Mouse (Mus musculus): ENCODE data around the gene Bicral. TPM values are rescaled to one million over a fixed set of nuclear protein-coding genes. Genes with fewer than 3 reads are reported as not detected.
"Not testable (repeated sequence)": the region's sequence is repeated elsewhere in the genome, so short reads cannot be mapped to it uniquely, and the experiment has no call there.

The Bicral gene
- polyA plus RNA-seq, 1 experiment from 2014 or later, result 1.8 TPM

GRCm38 (mm10) chr17:46801761-46802160, 56.5 kb downstream of the Bicral start:
- H3K27me3 ChIP-seq (ENCODE audit: insufficient read depth, low read length), result no peaks in the 10 kb centered on the region
- WGBS (ENCODE audit: insufficient replicate concordance), result 80% methylated on average over 6 of the region's 6 CpGs
- peaks cover 52% of the 10 kb centered on the region for H3K36me3 ChIP-seq (replicated peaks; ENCODE audit: insufficient read depth, low read length)
- ATAC-seq (no peak), DNase-seq (no peak)
- H3K27ac ChIP-seq (ENCODE audit: low read depth), result no peak overlapping the region
- TF ChIP-seq EP300 (IDR thresholded peaks at IDR 0.05; ENCODE audit: low read depth) (no peak), CTCF (IDR thresholded peaks at IDR 0.05; ENCODE audit: low read depth) (no peak)
- H3K4me1 ChIP-seq (ENCODE audit: insufficient read depth), result 0 out of 2 replicates have a peak, but pooled peaks cover 4% of the 10 kb centered on the region
- H3K9ac ChIP-seq (replicated peaks), result no peak overlapping the region
- H3K4me3 ChIP-seq (ENCODE audit: low read depth, low read length), result no peak overlapping the region
- no peaks in the 10 kb centered on the region for H3K9me3 ChIP-seq (ENCODE audit: low read length)
- no peak overlapping the region for H3K4me2 ChIP-seq (ENCODE audit: low read depth, low read length)

DNA sequence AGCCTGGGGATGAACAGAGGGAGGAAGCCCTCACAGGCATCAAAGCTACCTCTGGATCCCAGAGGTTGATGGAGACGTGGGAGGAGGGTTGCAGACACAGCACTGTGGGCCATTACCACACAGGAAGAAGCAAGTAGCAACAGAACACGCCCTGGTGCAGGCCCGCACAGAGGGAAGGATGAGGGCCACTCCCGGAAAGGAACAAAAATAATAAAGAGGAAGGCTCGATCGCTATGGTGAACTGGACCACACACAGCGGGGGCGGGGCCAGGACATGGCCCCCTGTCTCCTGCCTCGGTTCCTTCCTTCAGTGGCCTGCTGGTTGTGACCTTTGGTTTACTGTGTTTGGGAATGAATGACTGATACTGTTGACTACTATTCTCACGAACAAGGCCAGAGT, 58.6 kb downstream of the Bicral start:
- Histone ChIP-seq H3K4me3 (ENCODE audit: low read depth, low read length) (no peak overlapping the region), H3K27me3 (ENCODE audit: insufficient read depth, low read length) (no peaks in the 10 kb centered on the region), H3K9me3 (ENCODE audit: low read length) (no peaks in the 10 kb centered on the region), H3K36me3 (replicated peaks; ENCODE audit: insufficient read depth, low read length) (peaks cover 39% of the 10 kb centered on the region), H3K4me1 (ENCODE audit: insufficient read depth) (0 out of 2 replicates have a peak, but pooled peaks cover 4% of the 10 kb centered on the region), H3K27ac (ENCODE audit: low read depth) (no peak overlapping the region), H3K9ac (replicated peaks) (no peak overlapping the region), H3K4me2 (ENCODE audit: low read depth, low read length) (no peak overlapping the region)
- no peak for DNase-seq
- no peak for ATAC-seq
- TF ChIP-seq CTCF (IDR thresholded peaks at IDR 0.05; ENCODE audit: low read depth) (no peak), EP300 (IDR thresholded peaks at IDR 0.05; ENCODE audit: low read depth) (no peak)
- WGBS (ENCODE audit: insufficient replicate concordance), result 66% methylated on average over 10 of the region's 10 CpGs

GRCm38 (mm10) chr17:46797386-46797785, 60.9 kb downstream of the Bicral start:
- no peak overlapping the region for H3K9ac ChIP-seq (replicated peaks)
- no peak for TF ChIP-seq CTCF (IDR thresholded peaks at IDR 0.05; ENCODE audit: low read depth)
- TF ChIP-seq EP300 (IDR thresholded peaks at IDR 0.05; ENCODE audit: low read depth), result no peak
- H3K36me3 ChIP-seq (replicated peaks; ENCODE audit: insufficient read depth, low read length), result peaks cover 34% of the 10 kb centered on the region
- WGBS (ENCODE audit: insufficient replicate concordance), result 80% methylated on average over 5 of the region's 8 CpGs
- no peak overlapping the region for H3K27ac ChIP-seq (ENCODE audit: low read depth)
- H3K9me3 ChIP-seq (ENCODE audit: low read length), result no peaks in the 10 kb centered on the region
- H3K4me1 ChIP-seq (ENCODE audit: insufficient read depth), result 0 out of 2 replicates have a peak, but pooled peaks cover 4% of the 10 kb centered on the region
- H3K4me3 ChIP-seq (ENCODE audit: low read depth, low read length), result no peak overlapping the region
- ATAC-seq, result no peak
- H3K27me3 ChIP-seq (ENCODE audit: insufficient read depth, low read length), result no peaks in the 10 kb centered on the region
- H3K4me2 ChIP-seq (ENCODE audit: low read depth, low read length), result no peak overlapping the region
- DNase-seq, result no peak

GRCm38 (mm10) chr17:46796743-46797142, 61.5 kb downstream of the Bicral start:
- Histone ChIP-seq H3K9ac (replicated peaks) (no peak overlapping the region), H3K27ac (ENCODE audit: low read depth) (no peak overlapping the region), H3K27me3 (ENCODE audit: insufficient read depth, low read length) (no peaks in the 10 kb centered on the region), H3K4me2 (ENCODE audit: low read depth, low read length) (no peak overlapping the region), H3K4me1 (ENCODE audit: insufficient read depth) (0 out of 2 replicates have a peak, but pooled peaks cover 2% of the 10 kb centered on the region), H3K9me3 (ENCODE audit: low read length) (no peaks in the 10 kb centered on the region), H3K4me3 (ENCODE audit: low read depth, low read length) (no peak overlapping the region), H3K36me3 (replicated peaks; ENCODE audit: insufficient read depth, low read length) (peaks cover 34% of the 10 kb centered on the region)
- no peak for ATAC-seq
- TF ChIP-seq CTCF (IDR thresholded peaks at IDR 0.05; ENCODE audit: low read depth) (no peak), EP300 (IDR thresholded peaks at IDR 0.05; ENCODE audit: low read depth) (no peak)
- WGBS (ENCODE audit: insufficient replicate concordance), result 83% methylated on average over 4 of the region's 4 CpGs
- no peak for DNase-seq

DNA sequence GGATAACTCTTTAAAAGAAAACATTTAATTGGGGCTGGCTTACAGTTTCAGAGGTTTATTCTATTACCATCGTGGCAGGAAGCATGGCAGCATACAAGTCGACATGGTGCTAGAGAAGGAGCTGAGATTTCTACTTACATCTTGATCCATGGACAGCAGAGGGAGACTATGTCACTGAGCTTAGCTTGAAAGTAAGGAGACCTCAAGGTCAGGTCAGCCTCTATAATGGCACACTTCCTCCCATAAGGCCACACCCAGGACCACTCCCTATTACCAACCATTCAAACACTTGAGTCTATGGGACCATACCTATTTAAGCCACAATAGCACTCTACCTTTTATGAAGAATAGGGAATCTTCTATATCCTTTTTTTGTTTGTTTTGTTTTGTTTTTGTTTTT, 65.3 kb downstream of the Bicral start:
- H3K9me3 ChIP-seq (ENCODE audit: low read length), result no peaks in the 10 kb centered on the region
- TF ChIP-seq CTCF (IDR thresholded peaks at IDR 0.05; ENCODE audit: low read depth) (peak; percentile 9; the same call in 1 of the 2 replicates), EP300 (IDR thresholded peaks at IDR 0.05; ENCODE audit: low read depth) (no peak)
- DNase-seq (no peak), ATAC-seq (no peak)
- H3K4me1 ChIP-seq (ENCODE audit: insufficient read depth), result no peaks in the 10 kb centered on the region
- H3K4me2 ChIP-seq (ENCODE audit: low read depth, low read length), result no peak overlapping the region
- no peak overlapping the region for H3K9ac ChIP-seq (replicated peaks)
- no peak overlapping the region for H3K27ac ChIP-seq (ENCODE audit: low read depth)
- 72% methylated on average over 2 of the region's 2 CpGs for WGBS (ENCODE audit: insufficient replicate concordance)
- no peaks in the 10 kb centered on the region for H3K27me3 ChIP-seq (ENCODE audit: insufficient read depth, low read length)
- no peak overlapping the region for H3K4me3 ChIP-seq (ENCODE audit: low read depth, low read length)
- no peaks in the 10 kb centered on the region for H3K36me3 ChIP-seq (replicated peaks; ENCODE audit: insufficient read depth, low read length)

- not testable (repeated sequence) for H3K4me3 ChIP-seq (ENCODE audit: low read depth, low read length); H3K9me3 ChIP-seq (ENCODE audit: low read length); DNase-seq; H3K27ac ChIP-seq (ENCODE audit: low read depth); H3K36me3 ChIP-seq (replicated peaks; ENCODE audit: insufficient read depth, low read length); H3K4me1 ChIP-seq (ENCODE audit: insufficient read depth); ATAC-seq; H3K27me3 ChIP-seq (ENCODE audit: insufficient read depth, low read length); H3K4me2 ChIP-seq (ENCODE audit: low read depth, low read length); H3K9ac ChIP-seq (replicated peaks)
- WGBS (ENCODE audit: insufficient replicate concordance), result 76% methylated on average over 2 of the region's 2 CpGs
These were observed 70.3 kb downstream of the Bicral start for GRCm38 (mm10) chr17:46787974-46788373.

DNA sequence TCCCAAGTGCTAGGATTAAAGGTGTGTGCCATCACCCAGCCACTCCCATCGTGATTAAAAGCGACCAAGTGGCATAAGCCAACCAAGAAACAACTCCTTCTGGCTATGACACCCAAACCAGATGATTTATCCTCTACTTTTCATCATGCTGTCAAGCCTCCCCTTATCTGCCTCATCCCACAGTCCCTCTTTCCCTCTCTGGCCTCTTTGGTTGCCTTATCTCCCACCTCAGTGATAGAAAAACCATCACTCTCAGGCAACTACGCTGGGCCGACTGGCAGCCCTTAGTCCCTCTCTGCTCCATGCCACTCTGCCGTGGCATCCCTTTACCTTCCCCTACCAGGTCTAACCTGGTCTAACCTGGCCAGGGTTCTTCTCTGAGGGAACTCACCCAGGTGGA, 71.3 kb downstream of the Bicral start:
- no peak; the same call in 1 of the 2 replicates for TF ChIP-seq EP300 (IDR thresholded peaks at IDR 0.05; ENCODE audit: low read depth)
- no peak for TF ChIP-seq CTCF (IDR thresholded peaks at IDR 0.05; ENCODE audit: low read depth)
- no peaks in the 10 kb centered on the region for H3K9me3 ChIP-seq (ENCODE audit: low read length)
- H3K4me2 ChIP-seq (ENCODE audit: low read depth, low read length), result no peak overlapping the region
- ATAC-seq, result no peak
- 46% methylated on average over 5 of the region's 5 CpGs for WGBS (ENCODE audit: insufficient replicate concordance)
- H3K36me3 ChIP-seq (replicated peaks; ENCODE audit: insufficient read depth, low read length), result no peaks in the 10 kb centered on the region
- no peak overlapping the region for H3K9ac ChIP-seq (replicated peaks)
- DNase-seq, result no peak
- H3K27me3 ChIP-seq (ENCODE audit: insufficient read depth, low read length), result no peaks in the 10 kb centered on the region
- H3K27ac ChIP-seq (ENCODE audit: low read depth), result no peak overlapping the region
- no peak overlapping the region for H3K4me3 ChIP-seq (ENCODE audit: low read depth, low read length)
- peaks cover 6% of the 10 kb centered on the region; the same call in 1 of the 2 replicates for H3K4me1 ChIP-seq (ENCODE audit: insufficient read depth)

Measured in liver, postnatal 0 days (tissue).